Mouse (Mus musculus) embryonic fibroblast, embryonic 13.5 days (primary cell): ENCODE results near the gene Mlycd. TPM values are rescaled to one million over a fixed set of nuclear protein-coding genes. Genes with fewer than 3 reads are reported as not detected.
A peak's percentile ranks its signal among the peaks of the same experiment; 100 is the strongest.

Experiments
- H3K27ac ChIP-seq: 2 replicates; pipeline ENCODE4 v1.5.1; 2012; ENCODE audit warnings: low read length, control low read depth, inconsistent platforms; ENCODE audit not compliant: insufficient read depth
- H3K4me1 ChIP-seq: 2 replicates; pipeline ENCODE4 v1.6.1; 2011; ENCODE audit warnings: low read length; ENCODE audit not compliant: control insufficient read depth, insufficient read depth
- H3K4me3 ChIP-seq: 2 replicates; pipeline ENCODE4 v1.5.1; 2011; ENCODE audit warnings: mild to moderate bottlenecking, control low read depth, low read length; ENCODE audit not compliant: insufficient read depth
- CTCF ChIP-seq: IDR thresholded peaks from 2 replicates; pipeline ENCODE4 v1.5.1; 2011; ENCODE audit warnings: mild to moderate bottlenecking, control low read depth, low read length, moderate library complexity, borderline replicate concordance; ENCODE audit not compliant: insufficient read depth
- POLR2A ChIP-seq: IDR thresholded peaks from 2 replicates; pipeline ENCODE4 v1.6.1; 2011; ENCODE audit warnings: low read depth, mild to moderate bottlenecking, control low read depth, low read length, moderate library complexity
- polyA plus RNA-seq: library from polyadenylated mRNA; stranded (reverse); fragments of >200 nt; gene quantifications from 2 replicates; pipeline ENCODE4 v1.2.4, GENCODE M21; 2011; ENCODE audit warnings: low read depth; ENCODE audit not compliant: missing spikeins, insufficient read length

Mlycd gene
- polyA plus RNA-seq, 1 experiment, result 7.1 TPM

GRCm38 (mm10) chr8:119440250-119440951 lies 45.7 kb downstream of the Mlycd start:
- 0 out of 2 replicates have a peak, but pooled peaks have one; percentile 42 for TF ChIP-seq POLR2A
- TF ChIP-seq CTCF, result peak; percentile 81; the same call in 1 of the 2 replicates
- H3K4me1 ChIP-seq, result no peaks in the 10 kb centered on the region
- H3K27ac ChIP-seq, result no peak overlapping the region; the same call in 1 of the 2 replicates
- H3K4me3 ChIP-seq, result no peak overlapping the region

- no peak for TF ChIP-seq POLR2A
- TF ChIP-seq CTCF, result no peak
- Histone ChIP-seq H3K4me1 (no peaks in the 10 kb centered on the region), H3K4me3 (no peak overlapping the region), H3K27ac (no peak overlapping the region)
These were observed 46.2 kb downstream of the Mlycd start for GRCm38 (mm10) chr8:119440952-119441270.

- H3K4me3 ChIP-seq, result no peak overlapping the region
- H3K4me1 ChIP-seq, result no peaks in the 10 kb centered on the region
- TF ChIP-seq CTCF, result no peak
- no peak for TF ChIP-seq POLR2A
- no peak overlapping the region for H3K27ac ChIP-seq
These were observed 47.3 kb downstream of the Mlycd start for GRCm38 (mm10) chr8:119442013-119442412.

- H3K4me3 ChIP-seq, result no peak overlapping the region
- H3K27ac ChIP-seq, result no peak overlapping the region
- TF ChIP-seq POLR2A (no peak), CTCF (no peak)
- no peaks in the 10 kb centered on the region for H3K4me1 ChIP-seq
These were observed 48.3 kb downstream of the Mlycd start for GRCm38 (mm10) chr8:119442970-119443369.

GRCm38 (mm10) chr8:119446211-119446989 lies 51.7 kb downstream of the Mlycd start, which contains the start of gene Necab2:
Necab2 (plus strand) TSS chr8:119446719.
- Histone ChIP-seq H3K4me1 (no peaks in the 10 kb centered on the region), H3K27ac (no peak within 1 kb of the TSS), H3K4me3 (peak within 1 kb of the TSS; percentile 33; the same call in 1 of the 2 replicates)
- TF ChIP-seq POLR2A, result no peak
- peak; percentile 62 for TF ChIP-seq CTCF

GRCm38 (mm10) chr8:119446990-119447780 lies 52.5 kb downstream of the Mlycd start:
- no peak overlapping the region for H3K27ac ChIP-seq
- TF ChIP-seq CTCF (no peak), POLR2A (no peak)
- no peaks in the 10 kb centered on the region for H3K4me1 ChIP-seq
- no peak overlapping the region; the same call in 1 of the 2 replicates for H3K4me3 ChIP-seq

- Histone ChIP-seq H3K4me1 (no peaks in the 10 kb centered on the region), H3K27ac (no peak overlapping the region), H3K4me3 (no peak overlapping the region)
- TF ChIP-seq CTCF (no peak), POLR2A (no peak)
These were observed 53.1 kb downstream of the Mlycd start for GRCm38 (mm10) chr8:119447781-119448170.

GRCm38 (mm10) chr8:119449627-119450026 lies 54.9 kb downstream of the Mlycd start:
- H3K4me3 ChIP-seq, result no peak overlapping the region
- TF ChIP-seq POLR2A (no peak), CTCF (no peak)
- no peak overlapping the region for H3K27ac ChIP-seq
- H3K4me1 ChIP-seq, result no peaks in the 10 kb centered on the region

- H3K4me3 ChIP-seq, result no peak overlapping the region
- no peak for TF ChIP-seq CTCF
- TF ChIP-seq POLR2A, result no peak
- H3K27ac ChIP-seq, result no peak overlapping the region
- no peaks in the 10 kb centered on the region for H3K4me1 ChIP-seq
These were observed 56.5 kb downstream of the Mlycd start for GRCm38 (mm10) chr8:119451131-119451530.
